Mouse (Mus musculus) lung, postnatal 36 days (tissue): ENCODE results near the gene Olfr1024.

Source experiments
- DNase-seq: peaks from one replicate; pipeline ENCODE4 v3.0.0; 2022; ENCODE audit warnings: mixed read lengths

The Olfr1024 gene

DNA sequence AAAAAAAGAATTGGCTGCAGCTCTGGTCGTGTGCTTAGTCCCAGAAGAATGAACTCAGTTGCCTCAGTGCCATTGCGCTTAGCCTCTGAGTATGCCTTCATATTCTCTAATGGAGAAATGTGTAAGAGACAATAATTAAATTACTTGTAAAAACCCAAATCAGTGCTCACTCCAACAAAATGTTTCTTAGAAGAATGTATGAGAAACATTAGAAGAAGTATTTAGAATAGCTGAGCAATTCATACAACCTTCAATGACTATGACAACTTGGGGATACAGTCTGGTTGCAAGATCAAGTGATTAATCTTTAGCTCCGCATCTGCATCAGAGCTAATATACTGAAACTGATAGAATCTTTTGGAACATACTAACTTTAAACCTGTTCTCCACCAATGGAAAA lies at the start of gene Olfr1024:
Gene Olfr1024, minus strand, starts transcription at position 101 of the 400 bp plus-strand sequence.
- no peak for DNase-seq

- DNase-seq = no peak
Measured at GRCm38 (mm10) chr2:85950137-85950536, 45.3 kb upstream of the Olfr1024 start, which contains the start of gene Olfr1028. TSS of gene Olfr1028 (plus strand) at chr2:85950437.

DNA sequence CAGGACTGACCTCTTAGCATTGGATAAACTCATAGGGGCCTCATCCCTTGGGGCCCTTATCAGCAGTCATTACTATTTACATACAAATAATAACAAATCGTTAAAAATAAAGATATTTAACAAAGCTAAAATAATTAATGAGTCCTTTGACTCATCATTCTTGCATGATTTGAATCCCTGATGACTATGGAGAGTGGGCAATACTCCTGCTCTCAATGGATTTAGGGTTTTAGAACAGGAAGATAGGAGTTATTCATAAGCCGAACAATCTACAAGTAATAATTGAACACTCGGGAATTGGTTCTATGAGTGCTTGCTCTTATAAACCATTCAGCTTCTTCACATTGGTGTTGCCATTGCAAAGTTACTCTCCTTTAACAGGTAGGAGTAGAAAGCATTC lies 16.4 kb upstream of the Olfr1024 start, which contains the start of gene Olfr1026:
Gene Olfr1026, plus strand, starts transcription at position 301 of the 400 bp plus-strand sequence.
- no peak for DNase-seq

- DNase-seq = no peak
Measured at GRCm38 (mm10) chr2:85914893-85915292, 10.0 kb upstream of the Olfr1024 start, which contains the start of gene Olfr1025-ps1. TSS of gene Olfr1025-ps1 (plus strand) at chr2:85915193.

- DNase-seq = no peak
Measured at GRCm38 (mm10) chr2:85913197-85913596, 8.3 kb upstream of the Olfr1024 start.

DNA sequence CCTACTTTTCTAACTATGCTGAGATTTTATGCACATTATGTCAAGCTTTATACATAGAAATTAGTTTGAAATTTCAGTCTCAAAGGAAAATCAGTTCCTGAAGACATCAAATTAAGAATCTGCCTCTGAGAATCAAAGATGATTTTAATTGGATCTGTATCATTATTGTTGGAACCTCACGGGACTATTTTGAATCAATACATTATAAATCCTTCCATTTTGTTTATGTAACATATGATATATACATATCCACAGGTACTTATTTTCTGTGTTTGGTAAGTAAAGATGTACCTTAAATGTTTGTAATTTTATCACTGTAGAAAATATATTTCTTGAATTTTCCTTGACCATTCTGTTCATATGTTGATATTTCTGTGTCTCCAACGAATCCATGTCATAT lies 19.5 kb downstream of the Olfr1024 start, which contains the start of gene Olfr1023:
Gene Olfr1023, plus strand, starts transcription at position 301 of the 400 bp plus-strand sequence.
- DNase-seq = no peak

DNA sequence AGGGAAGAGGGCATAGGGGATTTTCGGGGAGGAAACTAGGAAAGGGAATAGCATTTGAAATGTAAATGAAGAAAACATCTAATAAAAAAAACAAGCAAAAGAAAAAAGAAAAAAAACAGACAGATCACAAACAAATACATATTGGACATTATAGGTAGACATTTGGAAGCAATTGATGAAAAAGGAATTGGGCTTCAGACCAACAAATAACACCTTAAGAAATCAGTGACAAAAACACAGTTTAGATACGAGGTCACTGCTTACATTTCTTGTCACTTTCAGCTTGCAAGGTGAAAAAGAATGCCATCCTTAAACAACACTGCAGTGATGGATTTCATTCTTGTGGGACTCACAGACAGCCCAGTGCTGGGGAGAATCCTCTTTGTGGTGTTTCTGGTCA lies 36.6 kb downstream of the Olfr1024 start, which contains the start of gene Olfr1022:
Gene Olfr1022, plus strand, starts transcription at position 301 of the 400 bp plus-strand sequence.
- no peak for DNase-seq
